Mouse (Mus musculus): ENCODE measurements around the gene Gm10300. TPM values are rescaled to one million over a fixed set of nuclear protein-coding genes. Genes with fewer than 3 reads are reported as not detected.

Gm10300 gene
- polyA plus RNA-seq, 1 experiment, result 0.15 TPM

DNA sequence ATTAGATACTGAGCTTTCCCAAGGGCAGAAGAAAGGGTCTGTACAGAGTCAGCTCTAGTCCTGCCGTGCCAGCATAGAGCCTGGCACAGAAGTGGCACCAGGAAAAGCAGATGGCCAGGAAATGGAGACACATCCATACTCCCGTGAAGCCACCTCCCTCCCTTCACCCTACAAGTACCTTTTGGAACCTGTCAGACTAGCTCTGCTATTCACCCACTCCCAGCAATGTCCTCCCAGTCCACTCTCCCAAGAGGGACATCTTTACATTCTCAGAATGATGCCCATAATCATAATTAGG, 6.6 kb upstream of the Gm10300 start:
- H3K27ac ChIP-seq (ENCODE audit: insufficient read depth, low read length), result peak overlapping the region; percentile 84
- no peaks in the 10 kb centered on the region for H3K27me3 ChIP-seq (ENCODE audit: control insufficient read depth, insufficient read depth, low read length)
- TF ChIP-seq POLR2A (IDR thresholded peaks at IDR 0.05; ENCODE audit: borderline replicate concordance, insufficient read depth, low read length), result peak; percentile 28; the same call in 1 of the 2 replicates
- TF ChIP-seq CTCF (IDR thresholded peaks at IDR 0.05; ENCODE audit: borderline replicate concordance, insufficient read depth, low read depth, low read length), result no peak
- 7% methylated on average over 2 of the region's 2 CpGs for WGBS
- H3K4me3 ChIP-seq (replicated peaks; ENCODE audit: insufficient read depth, low read depth, low read length), result no peak overlapping the region
- DNase-seq, result peak in 1 of 2 experiments; percentile 87
- peaks cover 40% of the 10 kb centered on the region for H3K4me1 ChIP-seq (ENCODE audit: control insufficient read depth, insufficient read depth, low read length)

DNA sequence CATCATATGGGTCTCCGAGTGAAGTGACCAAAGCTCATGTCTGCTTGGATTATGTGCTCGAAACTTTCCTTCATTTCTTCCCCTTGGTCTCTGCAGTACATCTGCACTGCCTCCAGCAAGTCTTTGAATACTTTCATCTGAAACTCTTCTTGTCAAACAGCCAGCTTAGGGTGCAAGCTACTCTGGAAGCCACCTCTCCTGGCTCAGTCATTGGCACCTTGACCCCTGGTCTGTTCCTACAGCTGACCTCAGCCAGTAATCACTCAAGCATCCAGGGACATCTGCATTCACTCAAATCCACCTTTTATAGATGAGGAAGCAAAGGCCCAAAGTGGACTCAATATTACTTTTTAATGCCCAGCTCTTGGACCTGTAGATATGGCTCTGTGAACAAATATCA, 2.8 kb upstream of the Gm10300 start:
- Histone ChIP-seq H3K27me3 (ENCODE audit: control insufficient read depth, insufficient read depth, low read length) (no peaks in the 10 kb centered on the region), H3K27ac (ENCODE audit: insufficient read depth, low read length) (no peak overlapping the region), H3K4me1 (ENCODE audit: control insufficient read depth, insufficient read depth, low read length) (peaks cover 28% of the 10 kb centered on the region), H3K4me3 (replicated peaks; ENCODE audit: insufficient read depth, low read depth, low read length) (no peak overlapping the region)
- no peak for TF ChIP-seq CTCF (IDR thresholded peaks at IDR 0.05; ENCODE audit: borderline replicate concordance, insufficient read depth, low read depth, low read length)
- TF ChIP-seq POLR2A (IDR thresholded peaks at IDR 0.05; ENCODE audit: borderline replicate concordance, insufficient read depth, low read length), result no peak
- 93% methylated on average over 2 of the region's 2 CpGs for WGBS
- no peak for DNase-seq

DNA sequence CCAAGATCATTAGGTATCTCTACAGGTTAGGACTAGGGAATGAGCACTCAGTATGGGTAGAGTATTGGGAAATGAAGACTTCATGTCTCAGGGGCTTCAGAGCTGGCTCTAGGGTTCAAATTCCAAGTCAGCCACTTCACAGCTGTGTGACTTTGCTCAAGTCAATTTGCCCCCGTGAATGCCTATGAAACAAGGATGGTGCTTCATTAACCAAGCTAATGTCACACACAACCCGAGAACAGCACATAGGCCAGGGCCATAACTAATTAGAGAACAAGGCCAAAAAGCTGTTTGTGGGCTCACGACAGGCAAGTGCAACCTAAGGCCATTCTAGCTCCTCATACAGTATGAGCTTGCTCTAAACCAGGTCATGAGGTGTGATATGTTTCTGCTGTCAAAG, 2.3 kb upstream of the Gm10300 start:
- H3K27ac ChIP-seq (ENCODE audit: insufficient read depth, low read length), result no peak overlapping the region
- no peak for TF ChIP-seq POLR2A (IDR thresholded peaks at IDR 0.05; ENCODE audit: borderline replicate concordance, insufficient read depth, low read length)
- TF ChIP-seq CTCF (IDR thresholded peaks at IDR 0.05; ENCODE audit: borderline replicate concordance, insufficient read depth, low read depth, low read length), result no peak
- peaks cover 23% of the 10 kb centered on the region for H3K4me1 ChIP-seq (ENCODE audit: control insufficient read depth, insufficient read depth, low read length)
- 76% methylated on average over 3 of the region's 3 CpGs for WGBS
- no peak overlapping the region for H3K4me3 ChIP-seq (replicated peaks; ENCODE audit: insufficient read depth, low read depth, low read length)
- DNase-seq, result no peak
- H3K27me3 ChIP-seq (ENCODE audit: control insufficient read depth, insufficient read depth, low read length), result no peaks in the 10 kb centered on the region

DNA sequence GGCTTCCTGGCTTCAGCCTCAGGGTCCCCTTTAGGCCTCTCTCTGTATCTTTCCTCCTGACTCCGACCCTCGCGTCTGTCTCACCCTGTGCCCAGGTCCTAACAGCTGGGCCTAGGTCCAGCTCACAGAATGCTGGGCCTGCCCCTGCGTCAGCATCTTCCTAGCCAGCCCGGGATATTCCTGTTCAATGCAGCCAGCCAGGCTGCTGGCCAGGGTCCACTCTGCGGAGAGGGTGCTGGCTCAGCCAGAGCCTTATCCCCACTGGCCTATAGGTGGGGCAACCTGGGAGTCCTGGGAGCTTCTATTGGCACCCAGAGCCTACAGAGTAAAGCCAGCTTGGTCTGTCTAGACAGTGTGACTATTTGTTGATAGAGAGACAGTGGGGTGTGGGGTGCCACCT, 1.6 kb upstream of the Gm10300 start:
- Histone ChIP-seq H3K27me3 (ENCODE audit: control insufficient read depth, insufficient read depth, low read length) (no peaks in the 10 kb centered on the region), H3K4me3 (replicated peaks; ENCODE audit: insufficient read depth, low read depth, low read length) (peak overlapping the region; percentile 5), H3K4me1 (ENCODE audit: control insufficient read depth, insufficient read depth, low read length) (peaks cover 15% of the 10 kb centered on the region), H3K27ac (ENCODE audit: insufficient read depth, low read length) (peak overlapping the region; percentile 64)
- TF ChIP-seq POLR2A (IDR thresholded peaks at IDR 0.05; ENCODE audit: borderline replicate concordance, insufficient read depth, low read length), result no peak
- WGBS, result 18% methylated on average over 6 of the region's 6 CpGs
- DNase-seq, result peak; percentile 67 to 72

DNA sequence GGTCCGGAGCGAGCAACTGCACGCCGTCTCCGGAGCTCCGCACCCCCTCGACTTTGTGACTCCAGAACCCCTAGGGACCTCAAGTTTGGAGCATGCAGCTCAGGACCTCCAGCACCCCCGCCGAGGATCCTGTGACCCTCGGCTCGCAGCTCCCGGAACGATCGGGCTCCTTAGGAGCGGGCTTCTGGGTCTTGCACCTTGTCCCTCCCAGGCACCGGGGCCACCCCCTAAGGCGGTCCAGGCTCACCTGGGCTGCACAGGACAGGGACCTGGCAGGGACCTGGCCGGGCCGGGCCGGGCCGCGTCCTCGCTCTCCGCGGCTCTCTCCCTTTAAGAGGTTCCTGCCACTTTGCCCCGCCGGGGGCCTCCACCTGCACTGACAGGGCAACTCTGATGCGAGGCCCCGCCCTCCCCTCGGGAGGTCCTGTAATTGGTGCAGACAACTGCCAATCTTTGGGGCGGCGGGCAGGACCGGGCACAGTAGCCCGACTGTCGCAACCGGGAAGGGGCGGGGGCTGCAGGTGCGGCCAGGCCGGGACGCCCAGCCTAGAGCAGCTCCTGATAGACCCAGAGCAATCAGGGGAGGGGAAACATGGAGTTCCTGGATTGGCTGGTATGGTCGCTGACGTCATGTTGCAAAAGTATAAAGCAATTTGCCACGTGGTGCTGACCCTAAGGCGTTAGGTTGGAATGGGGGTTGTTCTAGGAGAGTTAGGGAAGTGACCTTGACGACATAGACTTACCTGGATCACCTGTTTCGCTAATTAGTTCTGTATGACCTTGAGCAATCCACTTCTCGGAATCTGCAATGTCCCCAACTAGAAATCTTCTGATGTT, 654 bp downstream of the Gm10300 start, which contains the start of gene Epb41:
TSS of gene Epb41 (minus strand) at position 389 of the 837 bp plus-strand sequence.
- WGBS, result 3% methylated on average over 47 of the region's 47 CpGs
- no peaks in the 10 kb centered on the region for H3K27me3 ChIP-seq (ENCODE audit: control insufficient read depth, insufficient read depth, low read length)
- peak within 1 kb of the TSS; percentile 77 for H3K27ac ChIP-seq (ENCODE audit: insufficient read depth, low read length)
- TF ChIP-seq CTCF (IDR thresholded peaks at IDR 0.05; ENCODE audit: borderline replicate concordance, insufficient read depth, low read depth, low read length) (no peak), POLR2A (IDR thresholded peaks at IDR 0.05; ENCODE audit: borderline replicate concordance, insufficient read depth, low read length) (peak; percentile 59)
- peak; percentile 100 for DNase-seq
- H3K4me3 ChIP-seq (replicated peaks; ENCODE audit: insufficient read depth, low read depth, low read length), result peak within 1 kb of the TSS; percentile 93
- H3K4me1 ChIP-seq (ENCODE audit: control insufficient read depth, insufficient read depth, low read length), result peaks cover 10% of the 10 kb centered on the region; the same call in 1 of the 2 replicates

DNA sequence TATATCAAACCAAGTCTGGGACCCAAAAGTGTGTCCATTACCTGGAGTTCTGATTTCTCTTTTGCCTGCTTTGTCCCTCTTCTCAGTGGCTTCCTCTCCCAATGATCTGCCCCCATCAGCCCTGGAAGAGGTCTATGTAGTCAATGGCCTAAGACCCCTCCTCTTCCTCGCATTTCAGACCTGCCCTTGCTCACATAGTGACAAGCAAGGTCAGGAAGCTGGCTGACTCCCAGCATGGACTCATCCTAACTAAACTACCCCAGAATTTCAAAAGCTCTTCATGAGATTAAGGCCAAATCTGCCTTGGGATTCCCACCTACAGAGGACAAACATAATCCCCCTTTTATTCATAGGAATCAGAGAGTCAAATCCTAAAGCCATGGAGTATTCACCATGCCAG, 1.3 kb downstream of the Gm10300 start:
- H3K4me3 ChIP-seq (replicated peaks; ENCODE audit: insufficient read depth, low read depth, low read length), result no peak overlapping the region
- 56% methylated on average over 1 of the region's 1 CpGs for WGBS
- peak overlapping the region; percentile 37; the same call in 1 of the 2 replicates for H3K27ac ChIP-seq (ENCODE audit: insufficient read depth, low read length)

DNA sequence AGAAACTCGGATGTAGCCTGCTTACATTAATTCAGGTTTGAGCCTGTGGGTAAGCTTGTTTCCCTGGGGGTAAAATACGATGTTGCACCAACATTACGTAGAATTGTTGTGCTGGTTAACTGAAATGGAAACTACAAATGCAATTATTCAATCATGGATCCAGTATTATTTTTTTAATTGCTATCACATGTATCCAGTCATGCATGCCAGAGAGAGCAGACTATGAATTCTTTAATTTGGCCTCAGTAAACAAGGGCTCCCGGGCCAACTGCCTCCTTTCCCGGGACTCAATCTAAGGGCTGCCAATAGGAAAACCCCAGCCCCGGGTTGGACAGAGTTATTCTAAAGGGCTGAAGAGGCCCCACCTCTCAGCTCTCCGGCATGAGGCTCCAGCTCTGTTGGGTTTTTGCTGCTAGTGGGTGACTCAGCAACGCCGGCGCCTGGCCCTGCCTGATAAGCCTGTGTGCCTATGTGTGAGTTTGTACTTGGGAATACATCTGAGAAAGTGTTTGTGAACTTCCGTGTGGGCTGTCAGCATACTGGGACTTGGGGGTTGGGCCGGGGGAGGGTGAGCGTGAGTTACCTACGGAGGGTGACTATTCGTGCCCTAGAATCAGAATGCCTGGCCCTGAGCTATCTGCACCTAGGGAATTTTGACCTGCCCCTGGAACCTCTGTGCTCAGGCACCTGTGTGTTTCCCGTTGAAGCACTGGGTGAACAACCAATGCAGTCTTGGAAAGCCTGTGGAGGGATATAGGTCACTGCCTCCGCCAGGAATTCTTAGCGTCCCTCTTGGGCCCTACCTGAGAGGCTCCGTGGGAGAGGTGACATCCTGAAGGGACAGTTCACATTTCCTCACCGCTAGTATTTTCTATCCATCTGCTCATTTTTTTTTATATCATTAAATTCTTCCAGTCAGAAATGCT, 2.2 kb downstream of the Gm10300 start:
- Histone ChIP-seq H3K4me3 (replicated peaks; ENCODE audit: insufficient read depth, low read depth, low read length) (no peak overlapping the region), H3K27ac (ENCODE audit: insufficient read depth, low read length) (no peak overlapping the region), H3K4me1 (ENCODE audit: control insufficient read depth, insufficient read depth, low read length) (peaks cover 10% of the 10 kb centered on the region; the same call in 1 of the 2 replicates), H3K27me3 (ENCODE audit: control insufficient read depth, insufficient read depth, low read length) (no peaks in the 10 kb centered on the region)
- peak in 1 of 2 experiments; percentile 15 for DNase-seq
- WGBS, result 51% methylated on average over 20 of the region's 20 CpGs
- TF ChIP-seq POLR2A (IDR thresholded peaks at IDR 0.05; ENCODE audit: borderline replicate concordance, insufficient read depth, low read length) (no peak), CTCF (IDR thresholded peaks at IDR 0.05; ENCODE audit: borderline replicate concordance, insufficient read depth, low read depth, low read length) (no peak)

More for the DNA sequence above, 1.3 kb downstream of the Gm10300 start:
- H3K4me1 ChIP-seq (ENCODE audit: control insufficient read depth, insufficient read depth, low read length), result peaks cover 10% of the 10 kb centered on the region; the same call in 1 of the 2 replicates
- H3K27me3 ChIP-seq (ENCODE audit: control insufficient read depth, insufficient read depth, low read length), result no peaks in the 10 kb centered on the region
- DNase-seq, result peak in 1 of 2 experiments; percentile 22
- no peak for TF ChIP-seq POLR2A (IDR thresholded peaks at IDR 0.05; ENCODE audit: borderline replicate concordance, insufficient read depth, low read length)

Data from cerebellum, adult 2 months (tissue).